Mouse (Mus musculus): ENCODE results near the gene Junb. TPM values are rescaled to one million over a fixed set of nuclear protein-coding genes. Genes with fewer than 3 reads are reported as not detected.

Junb gene
- polyA plus RNA-seq, 1 experiment from 2014 or later = 15.4 TPM

DNA sequence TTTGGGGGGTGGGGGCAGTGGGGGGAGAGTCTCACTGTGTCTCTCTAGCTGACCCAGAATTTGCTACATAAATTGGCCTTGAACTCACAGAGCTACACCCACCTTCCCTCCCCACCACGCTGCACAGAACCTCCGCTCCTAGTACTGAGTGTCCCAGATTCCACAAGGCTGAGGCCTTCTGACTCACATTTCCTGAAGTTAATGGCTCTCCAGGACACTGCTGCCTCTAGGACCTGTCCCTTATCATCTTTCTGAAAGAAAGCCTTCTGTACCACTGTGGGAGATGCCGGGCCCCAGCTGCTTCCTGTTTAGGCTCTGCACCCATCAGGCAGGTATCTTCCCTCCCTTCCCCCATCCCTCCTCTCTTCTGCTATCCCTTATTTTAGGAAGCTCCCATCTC, 11.9 kb downstream of the Junb start:
- peak overlapping the region; percentile 79 for H3K4me2 ChIP-seq
- H3K9ac ChIP-seq = 0 out of 2 replicates have a peak overlapping the region, but pooled peaks have one; percentile 6
- H3K27me3 ChIP-seq (ENCODE audit: insufficient read depth, low read length) = no peaks in the 10 kb centered on the region
- ATAC-seq (ENCODE audit: insufficient read depth) (0 out of 2 replicates have a peak, but pooled peaks have one; percentile 2), DNase-seq (no peak)
- no peak overlapping the region for H3K4me3 ChIP-seq (ENCODE audit: low read depth, low read length)
- peak overlapping the region; percentile 32 for H3K27ac ChIP-seq (ENCODE audit: low read depth)
- WGBS = 19% methylated on average over 3 of the region's 3 CpGs
- H3K9me3 ChIP-seq (ENCODE audit: low read depth, low read length) = no peaks in the 10 kb centered on the region
- no peak for TF ChIP-seq CTCF (IDR thresholded peaks at IDR 0.05; ENCODE audit: low read depth)
- H3K36me3 ChIP-seq (ENCODE audit: insufficient read depth) = peaks cover 20% of the 10 kb centered on the region
- peaks cover 7% of the 10 kb centered on the region for H3K4me1 ChIP-seq (ENCODE audit: insufficient read depth)

DNA sequence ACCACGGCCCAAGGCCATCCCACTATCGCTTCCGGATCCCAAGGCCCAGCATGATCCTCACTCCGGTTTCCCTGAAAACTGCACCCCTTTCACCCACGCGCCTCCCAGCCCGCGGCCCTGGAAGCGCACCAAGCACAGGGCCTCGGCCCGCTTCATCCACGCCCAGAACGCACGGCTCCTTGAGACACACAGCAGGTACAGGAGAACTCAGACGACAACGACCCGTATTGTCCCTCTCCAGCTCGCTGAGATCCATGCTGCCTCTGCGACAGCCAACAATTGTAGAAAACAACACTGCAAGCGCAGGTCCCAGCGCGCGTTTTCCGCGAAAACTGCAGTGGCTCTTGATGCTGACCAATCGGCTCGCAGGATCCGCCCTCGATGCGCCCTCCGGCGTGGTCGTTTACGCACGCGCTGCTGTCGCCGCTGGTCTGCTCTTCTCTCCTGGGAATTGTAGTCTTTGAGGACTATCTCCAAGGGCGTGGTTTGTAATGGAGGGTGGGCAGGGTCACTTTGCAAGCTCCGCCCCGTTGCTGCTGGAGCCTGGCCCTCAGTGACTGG, 12.7 kb downstream of the Junb start:
- no peaks in the 10 kb centered on the region for H3K27me3 ChIP-seq (ENCODE audit: insufficient read depth, low read length)
- TF ChIP-seq CTCF (IDR thresholded peaks at IDR 0.05; ENCODE audit: low read depth) = no peak
- ATAC-seq (ENCODE audit: insufficient read depth) = peak; percentile 90
- peak overlapping the region; percentile 68 for H3K4me3 ChIP-seq (ENCODE audit: low read depth, low read length)
- H3K4me1 ChIP-seq (ENCODE audit: insufficient read depth) = peaks cover 7% of the 10 kb centered on the region
- DNase-seq = peak; percentile 99
- H3K27ac ChIP-seq (ENCODE audit: low read depth) = peak overlapping the region; percentile 80
- H3K9me3 ChIP-seq (ENCODE audit: low read depth, low read length) = no peaks in the 10 kb centered on the region
- H3K4me2 ChIP-seq = peak overlapping the region; percentile 79
- peaks cover 15% of the 10 kb centered on the region for H3K36me3 ChIP-seq (ENCODE audit: insufficient read depth)
- WGBS = under 1% methylated on average over 41 of the region's 41 CpGs
- peak overlapping the region; percentile 61 for H3K9ac ChIP-seq

DNA sequence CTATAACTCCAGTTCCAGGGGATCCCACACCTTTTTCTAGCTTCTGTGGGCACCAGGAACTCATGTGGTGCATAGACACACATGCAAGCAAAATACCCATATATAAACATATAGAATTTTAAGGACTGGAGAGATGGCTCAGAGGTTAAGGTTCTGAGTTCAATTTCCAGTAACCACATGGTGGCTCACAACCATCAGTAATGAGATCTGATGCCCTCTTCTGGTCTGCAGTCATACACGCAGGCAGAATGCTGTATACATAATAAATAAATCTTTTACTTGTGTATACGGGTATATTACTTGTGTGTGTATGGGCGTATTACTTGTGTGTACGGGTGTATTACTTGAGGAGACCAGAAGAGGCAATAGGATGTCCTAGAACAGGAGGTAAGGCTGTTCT, 14.6 kb downstream of the Junb start:
- H3K9me3 ChIP-seq (ENCODE audit: low read depth, low read length) = no peaks in the 10 kb centered on the region
- ATAC-seq (ENCODE audit: insufficient read depth) (no peak), DNase-seq (no peak)
- peaks cover 24% of the 10 kb centered on the region for H3K36me3 ChIP-seq (ENCODE audit: insufficient read depth)
- TF ChIP-seq CTCF (IDR thresholded peaks at IDR 0.05; ENCODE audit: low read depth) = no peak
- no peak overlapping the region for H3K4me2 ChIP-seq
- H3K4me3 ChIP-seq (ENCODE audit: low read depth, low read length) = no peak overlapping the region
- H3K4me1 ChIP-seq (ENCODE audit: insufficient read depth) = peaks cover 7% of the 10 kb centered on the region
- H3K9ac ChIP-seq = no peak overlapping the region
- 84% methylated on average over 4 of the region's 4 CpGs for WGBS
- H3K27me3 ChIP-seq (ENCODE audit: insufficient read depth, low read length) = no peaks in the 10 kb centered on the region
- H3K27ac ChIP-seq (ENCODE audit: low read depth) = no peak overlapping the region

DNA sequence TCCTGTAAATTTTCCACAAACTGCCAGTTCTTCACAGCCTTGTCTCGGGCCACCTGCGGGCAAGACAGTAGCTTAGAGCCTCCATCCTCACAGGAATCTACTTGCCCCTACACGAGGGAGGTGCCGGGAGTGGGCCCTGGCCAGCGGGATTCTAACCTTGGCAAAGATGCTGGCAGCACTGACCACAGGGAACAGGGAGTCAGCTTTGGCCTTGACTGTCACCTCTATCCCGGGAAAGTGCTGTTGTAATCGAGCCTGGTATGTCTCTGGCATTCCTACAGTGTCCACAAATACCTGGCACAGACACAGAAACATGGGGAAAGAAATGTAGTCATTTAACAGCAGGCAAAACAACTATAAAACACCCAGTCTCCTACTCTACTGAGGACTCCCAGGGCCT, 18.7 kb downstream of the Junb start:
- Histone ChIP-seq H3K9me3 (ENCODE audit: low read depth, low read length) (no peaks in the 10 kb centered on the region), H3K36me3 (ENCODE audit: insufficient read depth) (peaks cover 37% of the 10 kb centered on the region), H3K4me1 (ENCODE audit: insufficient read depth) (no peaks in the 10 kb centered on the region), H3K4me3 (ENCODE audit: low read depth, low read length) (no peak overlapping the region), H3K9ac (no peak overlapping the region), H3K4me2 (no peak overlapping the region), H3K27me3 (ENCODE audit: insufficient read depth, low read length) (no peaks in the 10 kb centered on the region), H3K27ac (ENCODE audit: low read depth) (no peak overlapping the region)
- DNase-seq (no peak), ATAC-seq (ENCODE audit: insufficient read depth) (no peak)
- 89% methylated on average over 7 of the region's 7 CpGs for WGBS
- TF ChIP-seq CTCF (IDR thresholded peaks at IDR 0.05; ENCODE audit: low read depth) = no peak

DNA sequence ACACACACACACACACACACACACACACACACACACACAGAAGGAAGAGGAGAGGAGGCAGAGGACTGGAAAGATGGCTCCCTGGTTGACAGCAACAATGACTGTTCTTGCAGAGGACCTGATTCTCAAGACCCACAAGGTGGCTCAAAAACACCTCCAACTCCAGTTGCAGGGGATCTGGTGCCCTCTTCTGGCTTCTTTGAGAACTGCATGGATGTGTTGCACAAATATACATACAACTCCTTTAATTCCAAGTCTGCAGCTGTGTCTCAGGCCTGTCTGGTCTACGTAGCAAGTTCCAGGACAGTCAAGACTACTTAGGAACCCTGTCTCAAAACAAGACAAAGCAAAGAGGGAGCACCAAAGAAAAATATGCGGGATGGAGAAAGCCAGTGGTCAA, 21.8 kb downstream of the Junb start:
- H3K4me3 ChIP-seq (ENCODE audit: low read depth, low read length) = no peak overlapping the region
- peaks cover 32% of the 10 kb centered on the region for H3K36me3 ChIP-seq (ENCODE audit: insufficient read depth)
- H3K9me3 ChIP-seq (ENCODE audit: low read depth, low read length) = no peaks in the 10 kb centered on the region
- no peak overlapping the region for H3K4me2 ChIP-seq
- WGBS = 52% methylated on average over 2 of the region's 2 CpGs
- H3K9ac ChIP-seq = no peak overlapping the region
- H3K4me1 ChIP-seq (ENCODE audit: insufficient read depth) = no peaks in the 10 kb centered on the region
- ATAC-seq (ENCODE audit: insufficient read depth) (no peak), DNase-seq (peak; percentile 87)
- TF ChIP-seq CTCF (IDR thresholded peaks at IDR 0.05; ENCODE audit: low read depth) = peak; percentile 81
- no peak overlapping the region for H3K27ac ChIP-seq (ENCODE audit: low read depth)
- 0 out of 2 replicates have a peak, but pooled peaks cover 10% of the 10 kb centered on the region for H3K27me3 ChIP-seq (ENCODE audit: insufficient read depth, low read length)

DNA sequence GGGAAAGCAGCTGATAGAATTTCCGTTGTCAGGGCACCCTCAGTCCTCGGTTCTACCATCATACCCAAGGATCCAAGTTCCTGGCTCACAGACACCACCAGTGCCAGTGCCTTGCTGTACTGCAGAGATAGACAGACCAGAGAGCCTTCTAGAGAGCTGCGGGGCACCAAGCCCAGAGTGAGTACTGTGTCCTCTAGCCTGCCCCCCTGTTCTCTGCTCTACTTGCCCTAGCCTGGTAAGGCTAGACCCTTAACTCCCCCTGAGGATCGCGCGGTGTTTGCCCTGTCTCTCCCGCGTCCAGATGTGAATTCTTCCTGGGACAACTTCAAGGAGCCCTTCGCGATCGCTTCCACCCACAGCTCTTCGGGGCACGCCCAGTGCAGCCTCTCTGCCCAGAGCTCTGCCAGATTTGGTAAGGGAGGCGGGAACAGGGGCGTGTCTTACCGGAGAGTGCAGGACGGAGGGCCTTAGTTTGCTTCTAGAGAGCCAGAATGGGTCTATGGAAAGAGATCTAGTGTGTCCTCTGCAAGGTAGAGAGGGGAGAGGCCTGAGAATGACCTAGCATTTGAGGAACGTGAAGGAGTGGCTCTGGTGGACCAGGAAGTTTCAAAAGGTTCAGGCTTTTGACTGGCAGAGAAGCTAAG, 25.8 kb downstream of the Junb start:
- TF ChIP-seq CTCF (IDR thresholded peaks at IDR 0.05; ENCODE audit: low read depth) = no peak
- Histone ChIP-seq H3K4me2 (0 out of 2 replicates have a peak overlapping the region, but pooled peaks have one; percentile 21), H3K27me3 (ENCODE audit: insufficient read depth, low read length) (peaks cover 19% of the 10 kb centered on the region; the same call in 1 of the 2 replicates), H3K36me3 (ENCODE audit: insufficient read depth) (peaks cover 8% of the 10 kb centered on the region; the same call in 1 of the 2 replicates), H3K9ac (no peak overlapping the region), H3K4me3 (ENCODE audit: low read depth, low read length) (no peak overlapping the region), H3K27ac (ENCODE audit: low read depth) (no peak overlapping the region), H3K4me1 (ENCODE audit: insufficient read depth) (no peaks in the 10 kb centered on the region), H3K9me3 (ENCODE audit: low read depth, low read length) (no peaks in the 10 kb centered on the region)
- ATAC-seq (ENCODE audit: insufficient read depth) = peak; percentile 70
- WGBS = 8% methylated on average over 18 of the region's 18 CpGs
- peak; percentile 58 for DNase-seq

DNA sequence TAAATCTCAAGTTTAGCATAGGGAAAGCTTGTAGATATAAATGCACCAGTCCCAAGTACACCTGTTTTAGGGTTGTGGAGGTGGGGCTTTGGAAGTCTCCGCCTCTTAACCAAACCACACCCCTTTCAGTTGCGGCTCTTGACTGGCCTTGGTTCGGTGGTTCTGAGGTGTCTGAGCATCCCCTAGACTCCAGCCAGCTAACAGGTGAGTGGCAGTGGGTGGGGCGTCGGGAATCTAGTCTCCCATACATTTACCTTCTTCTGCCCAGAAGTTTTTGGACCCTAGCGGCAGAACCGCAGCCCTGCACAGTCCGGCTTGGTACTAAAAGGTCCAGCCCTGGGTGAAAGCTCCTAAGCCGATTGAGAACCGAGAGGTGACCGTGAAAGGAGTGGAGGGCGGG, 28.8 kb downstream of the Junb start:
- DNase-seq = no peak
- H3K36me3 ChIP-seq (ENCODE audit: insufficient read depth) = no peaks in the 10 kb centered on the region
- no peaks in the 10 kb centered on the region for H3K9me3 ChIP-seq (ENCODE audit: low read depth, low read length)
- TF ChIP-seq CTCF (IDR thresholded peaks at IDR 0.05; ENCODE audit: low read depth) = no peak
- H3K4me1 ChIP-seq (ENCODE audit: insufficient read depth) = no peaks in the 10 kb centered on the region
- 20% methylated on average over 12 of the region's 12 CpGs for WGBS
- no peak overlapping the region for H3K27ac ChIP-seq (ENCODE audit: low read depth)
- no peak overlapping the region for H3K4me3 ChIP-seq (ENCODE audit: low read depth, low read length)
- H3K9ac ChIP-seq = no peak overlapping the region
- no peak for ATAC-seq (ENCODE audit: insufficient read depth)
- no peak overlapping the region for H3K4me2 ChIP-seq
- H3K27me3 ChIP-seq (ENCODE audit: insufficient read depth, low read length) = peaks cover 46% of the 10 kb centered on the region

Measured in lung, embryonic 14.5 days (tissue).